ENCODE assay signal across 12 mouse cellular contexts in the genomic region with DNA sequence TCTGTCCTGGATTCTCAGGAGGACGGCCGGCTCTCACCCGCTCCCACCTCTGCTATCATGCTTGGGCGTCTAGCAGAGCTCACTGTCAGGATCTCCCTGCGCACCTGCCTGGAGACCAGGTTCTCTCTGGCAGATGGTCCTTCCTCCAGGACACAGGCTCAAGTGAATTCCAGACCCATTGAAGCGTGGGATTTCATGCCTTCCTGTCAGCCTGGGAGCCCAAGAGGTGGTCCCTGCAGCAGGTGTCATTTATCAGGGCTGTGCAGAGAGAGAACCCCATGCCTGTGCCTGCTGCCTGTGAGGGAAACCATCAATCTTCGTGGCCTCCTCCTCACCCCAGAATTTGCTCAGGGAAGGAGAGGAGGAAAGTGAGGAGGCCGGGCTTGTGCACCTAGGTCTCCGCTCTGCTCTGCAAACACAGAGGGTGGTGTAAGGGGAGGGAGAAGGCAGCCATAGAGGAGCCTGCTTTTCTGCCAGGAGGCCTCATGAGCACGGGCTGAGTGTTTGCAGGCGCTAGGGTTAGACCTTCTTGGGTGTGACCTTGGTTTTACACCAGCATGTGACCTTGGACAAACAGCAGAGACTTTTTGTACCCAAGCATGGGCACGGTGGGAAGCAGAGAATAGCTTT.
DNase-seq lines count a peak whose midpoint lies in the region; ATAC-seq and TF ChIP-seq lines count a peak whose summit lies in the region.
"Had no signal": no experiment of that assay in that cellular context is flagged by ENCODE, and none has a peak within 500 bp of the region (broad histone marks: within the 10 kb centered on the region; RNA-seq: fewer than 3 reads in every experiment).

No protein-coding gene starts in this region.

- no peaks in the 10 kb centered on the region for H3K36me3 ChIP-seq in forebrain, postnatal 0 days (ENCODE audit: insufficient read depth)
- H3K36me3 ChIP-seq in forebrain, embryonic 16.5 days (ENCODE audit: control insufficient read depth, insufficient read depth), result no peaks in the 10 kb centered on the region
- no peaks in the 10 kb centered on the region for H3K36me3 ChIP-seq in forebrain, embryonic 15.5 days
- H3K36me3 ChIP-seq: midbrain, embryonic 15.5 days had no signal

- no peaks in the 10 kb centered on the region for H3K9me3 ChIP-seq in forebrain, postnatal 0 days (ENCODE audit: low read length)
- no peaks in the 10 kb centered on the region for H3K9me3 ChIP-seq in forebrain, embryonic 16.5 days (ENCODE audit: control insufficient read depth, low read length)
- H3K9me3 ChIP-seq in forebrain, embryonic 15.5 days, result no peaks in the 10 kb centered on the region
- H3K9me3 ChIP-seq: midbrain, embryonic 15.5 days had no signal

- no peak overlapping the region for H3K27ac ChIP-seq in forebrain, postnatal 0 days (ENCODE audit: low read depth, low read length)
- no peak overlapping the region for H3K27ac ChIP-seq in forebrain, embryonic 16.5 days (ENCODE audit: low read length)
- no peak overlapping the region for H3K27ac ChIP-seq in forebrain, embryonic 15.5 days (replicated peaks)
- H3K27ac ChIP-seq: left cerebral cortex, adult 2 months; midbrain, embryonic 15.5 days had no signal

- no peak overlapping the region for H3K4me3 ChIP-seq in forebrain, postnatal 0 days (ENCODE audit: low read depth, low read length)
- H3K4me3 ChIP-seq in forebrain, embryonic 16.5 days (replicated peaks; ENCODE audit: low read length), result no peak overlapping the region
- no peak overlapping the region for H3K4me3 ChIP-seq in forebrain, embryonic 15.5 days
- H3K4me3 ChIP-seq: left cerebral cortex, adult 2 months; midbrain, embryonic 15.5 days had no signal

- H3K27me3 ChIP-seq in forebrain, postnatal 0 days (ENCODE audit: insufficient read depth, low read length), result no peaks in the 10 kb centered on the region
- no peaks in the 10 kb centered on the region for H3K27me3 ChIP-seq in forebrain, embryonic 16.5 days (replicated peaks; ENCODE audit: control insufficient read depth, insufficient read depth, low read length)
- H3K27me3 ChIP-seq in forebrain, embryonic 15.5 days, result no peaks in the 10 kb centered on the region
- H3K27me3 ChIP-seq: midbrain, embryonic 15.5 days had no signal

- H3K4me1 ChIP-seq in forebrain, postnatal 0 days (ENCODE audit: insufficient read depth), result no peaks in the 10 kb centered on the region
- H3K4me1 ChIP-seq in forebrain, embryonic 16.5 days (replicated peaks; ENCODE audit: control insufficient read depth, insufficient read depth, low read length), result no peaks in the 10 kb centered on the region
- H3K4me1 ChIP-seq in forebrain, embryonic 15.5 days, result no peaks in the 10 kb centered on the region

- TF ChIP-seq CTCF in forebrain, postnatal 0 days (IDR thresholded peaks at IDR 0.05; ENCODE audit: low read depth), result no peak

- H3K4me2 ChIP-seq in forebrain, postnatal 0 days (ENCODE audit: low read depth), result no peak overlapping the region
- H3K4me2 ChIP-seq in forebrain, embryonic 16.5 days (ENCODE audit: low read length), result no peak overlapping the region
- H3K4me2 ChIP-seq in forebrain, embryonic 15.5 days (replicated peaks), result no peak overlapping the region
- H3K4me2 ChIP-seq: midbrain, embryonic 15.5 days had no signal

- WGBS in forebrain, postnatal 0 days, result 71% methylated on average over 12 of the region's 12 CpGs
- 68% methylated on average over 12 of the region's 12 CpGs for WGBS in forebrain, embryonic 16.5 days
- 67% methylated on average over 12 of the region's 12 CpGs for WGBS in forebrain, embryonic 15.5 days

- H3K9ac ChIP-seq in forebrain, postnatal 0 days, result no peak overlapping the region
- no peak overlapping the region for H3K9ac ChIP-seq in forebrain, embryonic 16.5 days (replicated peaks; ENCODE audit: low read depth, low read length)
- no peak overlapping the region for H3K9ac ChIP-seq in forebrain, embryonic 15.5 days (replicated peaks)
- H3K9ac ChIP-seq: midbrain, embryonic 15.5 days had no signal

- no peak for DNase-seq in forebrain, postnatal 0 days
- peak; percentile 84 for DNase-seq in brain, adult 2 months (ENCODE audit: low read depth, low spot score)
- peak; percentile 44 for DNase-seq in embryo, embryonic 11 days
- peak; percentile 26 for DNase-seq in kidney, postnatal 10 days
- DNase-seq in ovary, adult 18-20 months (ENCODE audit: low spot score), result no peak
- DNase-seq: gastrocnemius, postnatal 36 days; heart, postnatal 4 days had no signal

- ATAC-seq in forebrain, postnatal 0 days, result peak; percentile 32; the same call in 1 of the 2 replicates
- no peak for ATAC-seq in forebrain, embryonic 16.5 days
- no peak for ATAC-seq in frontal cortex, adult (ENCODE audit: low TSS enrichment)
- no peak for ATAC-seq in forebrain, embryonic 15.5 days (replicated peaks)
- ATAC-seq: midbrain, embryonic 15.5 days had no signal

Comparison
In these comparisons a context has a peak if more than half of its experiments do, and no peak if none do; other contexts are left out.
1. DNase-seq: peak in brain, adult 2 months (single experiment), embryo, embryonic 11 days (single experiment) and kidney, postnatal 10 days (single experiment); none in forebrain, postnatal 0 days (single experiment) and ovary, adult 18-20 months (single experiment).